Mouse (Mus musculus) retina, embryonic 14.5 days (tissue): Measurements from ENCODE around the gene Fam133b.
"Not testable (repeated sequence)": the region's sequence is repeated elsewhere in the genome, so short reads cannot be mapped to it uniquely, and the experiment has no call there.

Experiments used
- DNase-seq: peaks from one replicate; pipeline ENCODE4 v3.0.0-alpha.2; 2015; ENCODE audit warnings: low spot score

Fam133b gene

DNA sequence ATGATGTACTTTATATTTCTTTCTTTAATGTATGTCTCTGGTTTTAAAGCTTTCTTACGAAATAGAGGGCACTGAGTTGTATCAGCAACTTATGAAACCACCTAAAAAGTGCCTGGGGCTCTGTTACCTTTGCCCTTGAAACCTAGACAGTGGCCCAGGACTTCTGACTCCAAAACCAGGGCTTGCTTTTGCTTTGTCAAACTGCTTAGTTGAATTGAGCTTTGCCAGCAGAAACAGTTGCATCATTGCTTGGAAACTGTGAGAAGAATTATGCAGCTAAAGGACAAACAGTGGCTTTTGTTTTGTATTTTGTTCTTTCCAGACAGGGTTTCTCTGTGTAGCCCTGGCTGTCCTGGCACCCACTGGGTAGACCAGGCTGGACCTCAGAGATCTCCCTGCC lies 56.7 kb downstream of the Fam133b start:
- DNase-seq, result no peak

- DNase-seq, result no peak
Measured at GRCm38 (mm10) chr5:3600790-3601189, 57.2 kb downstream of the Fam133b start.

DNA sequence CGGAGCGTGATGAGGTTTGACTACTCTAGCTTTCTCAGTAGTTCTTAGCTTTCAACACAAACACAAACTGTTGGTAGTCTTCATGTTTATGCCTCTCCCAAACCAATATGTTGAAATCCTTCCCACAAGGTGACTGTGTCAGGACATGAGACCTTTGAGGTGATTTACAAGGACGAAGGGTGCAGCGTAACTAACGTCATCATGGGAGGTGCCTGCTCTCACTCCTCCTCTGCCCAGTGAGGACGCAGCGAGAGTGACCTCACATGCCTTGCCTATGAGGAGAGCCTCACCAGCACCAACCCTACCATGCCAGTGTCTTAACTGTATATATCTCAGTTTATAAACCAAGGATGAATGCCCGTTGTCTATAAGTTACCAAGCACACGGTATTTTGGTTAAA lies 63.5 kb downstream of the Fam133b start:
- no peak for DNase-seq

GRCm38 (mm10) chr5:3609241-3609640 lies 65.6 kb downstream of the Fam133b start:
- no peak for DNase-seq

- not testable (repeated sequence) for DNase-seq
Measured at GRCm38 (mm10) chr5:3611835-3612234, 68.2 kb downstream of the Fam133b start.
